Mouse (Mus musculus) cortical plate, adult 2 months (tissue): ENCODE measurements at regions not wholly inside any gene's neighbourhood (a gene's known extent, or its start where the extent isn't known, plus 50 kb on each side); places are given as distances from the start of the nearest gene placed in this dataset.

Experiments
- H3K27ac ChIP-seq: fragments of 200-500 bp; 2 replicates; pipeline ENCODE4 v1.5.1; 2012; ENCODE audit warnings: low read length, control low read depth, inconsistent platforms; ENCODE audit not compliant: insufficient read depth
- H3K4me1 ChIP-seq: fragments of 200-500 bp; 2 replicates; pipeline ENCODE4 v1.6.1; 2011; ENCODE audit warnings: low read length; ENCODE audit not compliant: control insufficient read depth, insufficient read depth
- H3K4me3 ChIP-seq: fragments of 200-500 bp; 2 replicates; pipeline ENCODE4 v1.5.1; 2011; ENCODE audit warnings: mild to moderate bottlenecking, low read length, control low read depth; ENCODE audit not compliant: insufficient read depth
- CTCF ChIP-seq: fragments of 200-500 bp; IDR thresholded peaks from 2 replicates; pipeline ENCODE4 v1.5.1; 2011; ENCODE audit warnings: mild to moderate bottlenecking, control low read depth, low read length; ENCODE audit not compliant: insufficient read depth; ENCODE audit errors: extremely low read depth
- POLR2A ChIP-seq: fragments of 200-500 bp; IDR thresholded peaks from 2 replicates; pipeline ENCODE4 v1.6.1; 2011; ENCODE audit warnings: mild to moderate bottlenecking, low read length, control low read depth; ENCODE audit not compliant: insufficient read depth; ENCODE audit errors: extremely low read depth

GRCm38 (mm10) chr8:78023936-78024335, 189.2 kb upstream of the Ttc29 start:
- H3K4me3 ChIP-seq, result no peak overlapping the region
- no peak overlapping the region for H3K27ac ChIP-seq
- no peaks in the 10 kb centered on the region for H3K4me1 ChIP-seq
- TF ChIP-seq CTCF (no peak), POLR2A (no peak)

GRCm38 (mm10) chr8:78024964-78025363, 188.1 kb upstream of the Ttc29 start:
- Histone ChIP-seq H3K4me3 (no peak overlapping the region), H3K27ac (no peak overlapping the region), H3K4me1 (no peaks in the 10 kb centered on the region)
- TF ChIP-seq POLR2A (no peak), CTCF (no peak)

- no peak for TF ChIP-seq CTCF
- no peak for TF ChIP-seq POLR2A
- H3K4me3 ChIP-seq, result no peak overlapping the region
- no peaks in the 10 kb centered on the region for H3K4me1 ChIP-seq
- no peak overlapping the region for H3K27ac ChIP-seq
Measured at GRCm38 (mm10) chr8:78027371-78027770, 185.7 kb upstream of the Ttc29 start.

- Histone ChIP-seq H3K27ac (no peak overlapping the region), H3K4me3 (no peak overlapping the region), H3K4me1 (no peaks in the 10 kb centered on the region)
- TF ChIP-seq CTCF (no peak), POLR2A (no peak)
Measured at GRCm38 (mm10) chr8:78028928-78029327, 184.2 kb upstream of the Ttc29 start.

- no peak overlapping the region for H3K27ac ChIP-seq
- no peaks in the 10 kb centered on the region for H3K4me1 ChIP-seq
- no peak for TF ChIP-seq CTCF
- no peak for TF ChIP-seq POLR2A
- no peak overlapping the region for H3K4me3 ChIP-seq
Measured at GRCm38 (mm10) chr8:78031811-78032210, 181.3 kb upstream of the Ttc29 start.

GRCm38 (mm10) chr8:78034687-78035086, 178.4 kb upstream of the Ttc29 start:
- Histone ChIP-seq H3K4me3 (no peak overlapping the region), H3K27ac (no peak overlapping the region), H3K4me1 (no peaks in the 10 kb centered on the region)
- TF ChIP-seq CTCF (no peak), POLR2A (no peak)

DNA sequence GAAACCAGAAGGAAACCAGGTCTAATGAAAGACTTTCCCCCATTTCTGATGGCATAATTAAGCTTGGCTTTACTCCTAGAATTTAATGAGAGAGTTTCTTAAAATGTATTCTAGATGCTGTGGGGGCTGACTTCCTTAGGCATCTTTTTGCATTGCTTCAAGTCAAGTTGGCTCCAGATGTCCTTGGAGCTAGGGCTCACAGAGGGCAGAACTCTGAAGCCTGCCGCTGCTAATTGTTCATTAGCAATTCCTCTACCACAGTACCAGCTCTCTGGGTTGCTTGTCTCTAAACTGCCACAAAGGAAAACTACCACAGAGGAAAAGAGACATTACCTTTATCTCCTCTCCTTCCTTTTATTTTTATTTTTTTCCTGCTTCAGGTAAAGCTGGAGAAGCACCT, 175.9 kb upstream of the Ttc29 start:
- TF ChIP-seq CTCF (no peak), POLR2A (no peak)
- no peak overlapping the region for H3K4me3 ChIP-seq
- H3K27ac ChIP-seq, result peak overlapping the region; percentile 65; the same call in 1 of the 2 replicates
- H3K4me1 ChIP-seq, result no peaks in the 10 kb centered on the region

- no peak overlapping the region for H3K27ac ChIP-seq
- no peaks in the 10 kb centered on the region for H3K4me1 ChIP-seq
- H3K4me3 ChIP-seq, result no peak overlapping the region
- TF ChIP-seq POLR2A (no peak), CTCF (no peak)
Measured at GRCm38 (mm10) chr8:78046691-78047090, 166.4 kb upstream of the Ttc29 start.

DNA sequence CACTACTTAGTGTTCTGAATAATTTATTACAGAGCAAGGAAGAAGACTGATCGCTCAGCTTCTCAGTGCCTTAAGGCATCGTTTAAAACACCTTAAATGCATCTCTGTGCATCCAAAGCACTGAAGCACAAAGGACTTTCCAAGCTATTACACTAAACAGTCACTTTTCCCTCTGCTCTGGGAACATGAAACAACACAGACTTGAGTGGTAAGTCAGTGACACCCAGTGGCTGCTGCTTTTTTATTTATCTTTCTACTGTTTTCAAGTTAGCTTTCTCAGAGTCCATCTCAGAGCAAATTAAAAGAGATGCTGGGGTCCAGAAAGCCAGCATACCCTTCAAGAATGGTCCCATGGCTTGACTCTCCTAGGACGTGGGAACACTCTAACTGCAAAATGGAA, 162.3 kb upstream of the Ttc29 start:
- no peak overlapping the region for H3K4me3 ChIP-seq
- H3K27ac ChIP-seq, result no peak overlapping the region
- TF ChIP-seq POLR2A (no peak), CTCF (peak; percentile 22; the same call in 1 of the 2 replicates)
- H3K4me1 ChIP-seq, result no peaks in the 10 kb centered on the region

DNA sequence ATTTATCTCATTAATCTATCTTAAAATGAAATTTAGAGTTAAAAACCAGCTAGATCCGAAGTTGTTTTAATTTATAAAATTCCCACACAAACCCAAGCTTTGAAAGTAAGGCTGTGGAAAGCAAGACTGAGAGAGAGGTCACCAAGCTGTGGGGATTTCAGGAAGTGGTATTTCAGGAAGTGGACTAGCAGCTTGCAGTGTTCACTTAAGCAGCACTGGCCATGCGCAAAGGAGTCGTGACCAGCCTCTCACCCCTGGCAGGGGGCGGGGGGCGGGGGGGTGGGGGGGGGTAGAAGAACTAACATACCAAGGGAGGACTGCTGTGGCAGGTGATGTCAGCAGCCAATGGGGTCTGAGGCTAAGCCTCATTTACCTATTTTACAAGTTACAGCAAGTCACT, 158.7 kb upstream of the Ttc29 start:
- Histone ChIP-seq H3K4me3 (no peak overlapping the region), H3K4me1 (no peaks in the 10 kb centered on the region), H3K27ac (no peak overlapping the region)
- TF ChIP-seq POLR2A (no peak), CTCF (no peak)
